Mouse (Mus musculus) forebrain, embryonic 13.5 days (tissue): ENCODE data around the gene Sppl3. TPM values are rescaled to one million over a fixed set of nuclear protein-coding genes. Genes with fewer than 3 reads are reported as not detected.

Experiments used
- polyA plus RNA-seq: library from polyadenylated mRNA; unstranded; fragments of >200 nt; fragmentation: Nextera tagmentation; extraction: Ambion mirVana; gene quantifications from 2 replicates; pipeline ENCODE4 v1.2.1, GENCODE M21; 2015

Sppl3 gene
- polyA plus RNA-seq, 1 experiment from 2014 or later: 16.0 TPM

Other genes with a start within 250 kb of the Sppl3 start
- 26.8 and 30.0 TPM in 2 replicates for gene Ankrd13a, start 236.5 kb upstream of the Sppl3 start, polyA plus RNA-seq
- 41.2 and 45.3 TPM in 2 replicates for gene Git2, start 235.6 kb upstream of the Sppl3 start, polyA plus RNA-seq
- 184 and 195 TPM in 2 replicates for gene 1500011B03Rik, start 187.7 kb upstream of the Sppl3 start, polyA plus RNA-seq
- gene 4930519G04Rik, start 157.5 kb upstream of the Sppl3 start, polyA plus RNA-seq: not detected in 2 replicates
- gene Gm9936, start 152.5 kb upstream of the Sppl3 start, polyA plus RNA-seq: 0.76 and 0.87 TPM in 2 replicates
- gene Oasl2, start 114.2 kb upstream of the Sppl3 start, polyA plus RNA-seq: 1.5 and 2.0 TPM in 2 replicates
- gene Oasl1, start 87.9 kb upstream of the Sppl3 start, polyA plus RNA-seq: 0.15 and 0.28 TPM in 2 replicates
- 77.5 and 85.3 TPM in 2 replicates for gene 2210016L21Rik, start 69.0 kb upstream of the Sppl3 start, polyA plus RNA-seq
- gene Hnf1a, start 40.0 kb upstream of the Sppl3 start, polyA plus RNA-seq: 0.05 and 0.06 TPM in 2 replicates
- 38.4 and 40.9 TPM in 2 replicates for gene Gm10401, start 87.2 kb downstream of the Sppl3 start, polyA plus RNA-seq
- 27.7 and 28.6 TPM in 2 replicates for gene Acads, start 108.2 kb downstream of the Sppl3 start, polyA plus RNA-seq
- 44.8 and 49.9 TPM in 2 replicates for gene Unc119b, start 123.8 kb downstream of the Sppl3 start, polyA plus RNA-seq
- gene Mlec, start 147.0 kb downstream of the Sppl3 start, polyA plus RNA-seq: 23.5 and 25.9 TPM in 2 replicates
- gene Cabp1, start 183.2 kb downstream of the Sppl3 start, polyA plus RNA-seq: 5.7 and 12.6 TPM in 2 replicates
- 102 and 112 TPM in 2 replicates for gene Pop5, start 224.7 kb downstream of the Sppl3 start, polyA plus RNA-seq